Mouse (Mus musculus) brain, adult 2 months (tissue): Measurements from ENCODE around the gene Eef2k.

ENCODE experiments used
- DNase-seq: peaks from one replicate; pipeline ENCODE4 v3.0.0; 2011; ENCODE audit warnings: low read depth, low spot score

The Eef2k gene

DNA sequence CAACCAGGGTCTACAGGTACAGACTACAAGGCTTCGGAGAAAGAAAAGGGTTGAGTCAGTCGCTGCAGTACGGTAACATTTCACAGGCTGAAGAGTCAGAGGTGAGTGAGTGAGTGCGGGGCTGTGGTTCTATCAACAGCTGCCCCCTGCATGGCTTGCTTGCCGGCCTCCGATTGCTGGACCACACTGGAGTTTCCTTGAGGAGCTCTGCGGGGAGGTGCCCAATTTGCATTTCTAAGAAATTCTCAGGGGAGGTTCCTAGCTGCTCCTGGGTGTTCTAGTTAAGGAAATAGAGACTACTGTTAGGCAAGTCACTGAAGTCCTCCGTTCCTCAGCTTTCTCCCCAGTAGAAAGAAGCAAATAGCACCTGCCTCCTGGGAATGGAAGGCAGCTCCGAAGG lies 2.1 kb downstream of the Eef2k start:
- DNase-seq: no peak

DNA sequence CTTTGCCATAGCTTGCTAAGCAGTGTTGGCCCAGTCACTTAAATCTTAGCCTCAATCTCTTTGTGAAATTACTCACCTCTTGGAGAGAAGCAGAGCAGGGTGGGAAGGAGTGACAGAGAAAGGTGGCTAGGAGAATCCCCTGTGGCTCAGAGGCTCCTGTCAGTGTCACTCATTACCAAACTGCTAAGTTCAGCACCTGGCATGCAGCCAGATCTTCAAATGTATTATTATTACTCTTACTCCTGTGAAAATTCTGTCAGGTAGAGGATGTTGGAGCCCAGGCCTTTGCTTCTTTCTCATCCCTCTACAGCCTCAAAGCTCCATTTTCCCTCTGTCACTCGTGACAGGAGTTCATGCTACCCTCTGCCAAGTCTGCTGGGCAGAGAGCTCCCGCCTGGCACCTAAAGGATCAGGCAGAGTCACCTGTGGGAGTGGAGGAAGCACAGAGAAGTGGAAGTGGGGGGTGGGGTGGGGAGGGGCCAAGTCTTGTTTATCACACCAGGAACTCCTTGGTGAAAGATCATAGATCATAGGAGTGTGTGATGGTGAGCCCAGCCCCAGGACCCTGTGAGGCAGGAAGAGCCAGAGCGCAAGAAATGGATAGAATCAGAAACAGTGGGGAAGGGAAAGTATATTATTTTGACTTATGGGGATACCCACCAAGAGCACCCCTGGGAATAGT lies 6.3 kb downstream of the Eef2k start:
- no peak for DNase-seq

DNA sequence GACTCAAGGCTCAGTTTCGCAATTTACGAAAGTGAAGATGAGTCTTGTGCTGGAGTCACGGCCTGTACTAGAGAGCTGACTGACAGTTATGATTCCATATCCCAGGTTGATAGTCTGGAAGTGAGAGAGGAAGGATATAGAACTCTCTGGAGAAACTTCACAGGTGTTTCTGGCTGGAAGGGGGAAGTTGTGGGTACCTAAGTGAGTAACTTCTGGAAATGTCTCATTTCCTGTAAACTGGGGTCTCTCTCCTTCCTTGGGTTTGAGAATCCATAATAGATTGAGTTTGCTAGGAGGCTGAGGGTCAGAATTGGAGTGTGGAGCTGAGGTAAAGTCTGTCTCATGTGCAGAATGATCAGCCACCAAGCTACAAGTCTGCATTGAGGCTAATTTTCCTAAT lies 7.5 kb downstream of the Eef2k start:
- no peak for DNase-seq

DNA sequence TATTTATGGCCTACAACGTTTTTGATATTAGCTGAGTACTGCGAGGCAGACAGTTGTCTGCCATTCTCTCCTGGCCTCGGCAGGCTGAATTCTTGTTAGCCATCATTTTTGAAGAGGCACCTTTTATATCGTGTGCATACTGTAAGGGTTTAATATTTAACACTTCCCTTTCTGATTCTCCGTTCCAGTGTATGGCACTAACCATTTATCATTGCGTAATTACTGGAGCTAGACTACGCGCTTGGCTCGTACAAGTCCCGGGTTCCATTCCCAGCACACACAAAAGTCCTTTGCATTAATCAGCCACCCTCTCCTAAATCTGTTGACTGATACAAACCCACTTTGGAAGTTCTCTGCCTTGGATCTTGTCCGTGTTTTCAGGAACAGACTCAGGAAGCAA lies 17.2 kb downstream of the Eef2k start:
- DNase-seq: no peak

DNA sequence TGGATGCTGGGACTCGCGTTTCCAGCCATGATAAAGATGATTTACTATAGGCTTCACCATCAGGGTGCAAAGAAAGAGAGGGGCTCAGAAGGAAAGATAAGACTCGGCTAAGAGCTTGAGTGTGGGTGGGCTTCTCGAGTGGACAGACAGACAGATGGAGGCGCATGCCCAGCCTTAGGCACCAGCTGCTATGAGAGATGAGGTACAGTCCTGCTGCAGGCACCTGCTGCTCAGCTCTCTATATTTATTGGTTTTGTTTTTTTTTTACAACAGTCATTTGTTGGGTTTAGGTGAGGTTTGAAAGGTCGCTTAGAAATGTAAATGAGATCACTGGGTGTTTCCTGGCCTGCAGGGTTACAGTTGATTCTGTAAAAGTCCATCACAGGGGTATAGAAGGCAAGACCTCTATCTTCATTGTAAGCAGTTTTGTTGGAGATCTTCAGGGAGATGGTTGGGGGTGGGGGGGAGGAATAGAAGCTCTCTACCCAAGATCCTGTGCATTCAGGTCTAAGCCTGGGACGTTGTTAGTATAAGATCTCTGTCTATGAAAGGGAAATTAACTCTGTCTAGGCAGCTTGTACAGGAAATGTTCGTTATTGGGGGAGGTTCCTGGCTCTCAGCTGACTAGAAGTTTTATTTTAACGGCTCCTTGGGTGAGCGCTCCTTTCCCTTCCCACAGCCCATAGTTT lies 18.3 kb downstream of the Eef2k start:
- DNase-seq: no peak

DNA sequence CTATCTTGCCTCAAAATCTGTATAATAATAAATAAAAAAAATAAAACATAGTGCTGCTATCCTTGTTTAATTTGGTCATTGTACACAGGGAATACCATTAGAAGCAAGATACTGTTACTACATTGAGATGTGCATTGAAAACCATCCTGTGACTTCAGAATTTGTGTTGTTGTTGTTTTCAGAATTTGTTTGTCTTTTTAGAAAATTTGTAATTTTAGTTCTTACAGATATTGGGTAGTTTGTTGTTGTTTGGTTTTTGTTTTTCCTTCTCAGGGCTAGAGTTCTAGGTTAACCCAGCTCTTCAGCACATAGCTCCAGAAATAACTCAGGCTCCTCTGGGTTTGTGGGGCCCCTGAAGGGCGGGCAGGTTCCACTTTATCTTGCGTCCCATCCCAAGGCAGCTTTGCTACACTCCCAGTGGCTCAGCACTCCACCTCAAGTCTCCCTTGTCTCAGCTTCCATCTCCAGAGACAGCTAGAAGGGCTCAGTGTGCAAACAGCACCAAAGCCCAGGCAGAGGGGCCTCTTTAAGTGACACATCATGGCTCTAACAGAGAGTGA lies 18.9 kb downstream of the Eef2k start:
- no peak for DNase-seq

DNA sequence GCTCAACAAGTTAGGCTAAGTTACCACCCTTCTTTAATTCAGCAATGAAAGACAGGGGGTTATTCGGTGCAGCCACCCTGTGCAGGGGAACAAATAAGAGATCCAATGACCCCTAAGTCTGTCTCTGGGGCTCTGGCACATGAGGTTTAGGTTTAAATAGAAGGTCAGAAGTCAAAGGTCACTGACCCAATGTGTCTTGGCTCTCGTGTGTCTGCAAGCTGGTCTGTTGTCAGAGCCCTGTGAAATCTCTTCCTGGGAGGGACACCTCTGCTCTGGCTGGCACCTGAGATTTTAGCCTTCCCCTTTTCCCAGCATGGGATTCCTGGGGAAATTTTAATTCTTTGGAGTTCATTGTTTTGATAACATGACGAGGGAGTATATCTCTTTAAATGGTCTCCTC lies 19.6 kb downstream of the Eef2k start:
- no peak for DNase-seq

DNA sequence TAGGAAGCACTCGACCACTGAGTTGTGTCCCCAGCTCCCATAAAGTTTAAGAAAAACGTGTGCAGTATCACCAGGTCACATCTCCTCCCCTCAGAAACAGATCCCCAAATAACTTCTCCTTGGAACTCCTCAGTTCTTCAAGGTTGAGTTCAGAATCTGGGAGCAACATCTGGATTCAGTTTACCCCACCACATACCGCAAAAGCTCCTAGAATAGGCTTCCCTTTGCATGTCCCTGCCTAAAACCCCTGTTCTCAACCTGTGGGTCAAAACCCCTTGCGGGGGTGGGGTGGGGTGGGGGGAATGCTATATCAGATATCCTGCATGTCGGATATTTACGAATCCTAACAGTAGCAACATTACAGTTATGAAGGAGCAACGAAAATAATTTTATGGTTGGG lies 20.0 kb downstream of the Eef2k start:
- no peak for DNase-seq

DNA sequence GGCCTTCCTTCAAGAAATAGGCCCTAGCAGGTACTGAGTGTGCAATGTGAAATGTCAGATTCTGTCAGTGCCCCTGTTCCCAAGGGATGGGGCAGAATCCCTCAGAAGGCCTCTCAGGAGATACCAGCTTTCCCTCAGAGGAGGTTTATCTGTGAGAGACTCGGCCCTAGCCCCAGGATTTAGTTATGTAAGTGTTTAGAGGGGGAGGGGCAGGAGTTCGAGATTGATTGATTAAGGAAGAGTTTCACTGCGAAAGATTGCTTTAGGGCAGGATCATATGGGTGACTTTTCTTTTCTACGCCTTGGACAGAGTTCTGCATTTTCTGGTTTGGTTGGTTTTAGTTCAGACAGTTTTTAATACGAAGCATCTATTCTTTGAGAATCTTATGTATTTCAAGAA lies 20.8 kb downstream of the Eef2k start:
- peak; percentile 42 for DNase-seq

DNA sequence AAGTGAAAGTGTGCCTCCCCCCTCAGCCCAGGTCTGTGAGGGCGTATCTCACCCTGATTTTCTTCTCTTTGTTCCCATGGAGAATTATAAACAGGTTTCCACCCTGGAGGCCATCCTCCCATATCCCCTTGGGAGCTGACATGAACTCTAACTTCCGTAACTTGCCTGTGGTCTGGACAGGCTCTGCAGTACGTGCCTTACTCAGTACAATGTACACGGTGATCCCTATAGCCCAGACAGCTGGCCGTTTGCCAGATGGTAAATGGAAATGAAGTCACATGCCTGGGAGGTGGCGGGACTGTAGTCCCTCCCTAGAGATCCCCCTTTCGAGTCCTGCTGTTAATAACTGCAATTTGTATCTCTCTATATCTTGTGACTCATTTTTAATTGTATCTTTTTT lies 22.5 kb downstream of the Eef2k start:
- DNase-seq: peak; percentile 54

DNA sequence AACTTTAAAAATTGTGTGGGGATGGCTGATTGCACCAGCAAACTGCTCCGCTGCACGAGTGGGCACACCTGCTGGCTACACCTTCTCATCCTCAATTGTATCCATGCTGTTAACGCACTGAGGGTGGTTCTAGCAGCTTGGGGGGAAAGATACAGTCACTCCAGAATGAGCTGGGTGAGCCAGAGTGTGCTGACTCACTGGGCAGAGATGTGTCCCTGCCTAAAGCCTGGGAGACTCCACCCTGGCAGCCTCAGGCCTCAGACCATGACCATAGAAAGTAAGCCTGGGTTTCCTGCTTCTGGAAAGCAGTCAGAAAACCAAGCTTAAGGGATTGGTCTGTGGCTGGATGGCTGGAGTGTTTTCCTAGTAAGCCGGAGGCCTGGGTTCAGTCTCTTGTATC lies 23.2 kb downstream of the Eef2k start:
- peak; percentile 69 for DNase-seq

DNA sequence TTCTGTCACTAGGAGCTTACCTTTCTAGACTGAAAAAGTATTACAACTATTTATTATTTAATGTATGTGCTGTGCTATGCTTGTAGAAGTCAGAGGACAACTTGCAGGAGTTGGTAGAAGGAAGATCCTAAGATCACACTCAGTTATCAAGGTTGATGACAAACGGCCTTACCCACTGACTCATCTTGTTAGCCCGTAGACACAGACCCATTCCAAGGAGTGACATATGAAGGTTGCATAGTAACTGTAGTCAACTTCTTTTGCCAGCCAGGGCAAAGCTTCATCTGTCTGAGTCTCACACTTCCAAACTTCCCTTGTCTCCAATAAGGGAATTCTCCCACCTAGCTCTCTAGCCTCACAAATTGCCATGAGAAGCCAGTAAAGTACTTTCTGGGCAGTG lies 24.1 kb downstream of the Eef2k start:
- DNase-seq: no peak

DNA sequence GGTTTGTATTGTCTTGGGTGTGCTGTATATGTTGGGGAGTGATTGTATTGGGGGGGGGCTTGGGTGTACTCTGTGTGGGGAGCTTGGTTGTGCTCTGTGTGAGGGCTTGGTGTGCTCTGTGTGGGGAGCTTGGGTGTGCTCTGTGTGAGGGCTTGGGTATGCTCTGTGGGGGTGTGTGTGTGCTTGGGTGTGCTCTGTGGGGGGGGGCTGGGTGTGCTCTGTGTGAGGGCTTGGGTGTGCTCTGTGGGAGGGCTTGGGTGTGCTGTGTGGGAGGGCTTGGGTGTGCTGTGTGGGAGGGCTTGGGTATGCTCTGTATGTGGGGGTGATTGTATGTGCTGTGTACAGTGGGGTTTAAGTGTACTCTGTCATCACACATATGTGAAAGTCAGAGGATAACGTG lies 25.1 kb downstream of the Eef2k start:
- no peak for DNase-seq

DNA sequence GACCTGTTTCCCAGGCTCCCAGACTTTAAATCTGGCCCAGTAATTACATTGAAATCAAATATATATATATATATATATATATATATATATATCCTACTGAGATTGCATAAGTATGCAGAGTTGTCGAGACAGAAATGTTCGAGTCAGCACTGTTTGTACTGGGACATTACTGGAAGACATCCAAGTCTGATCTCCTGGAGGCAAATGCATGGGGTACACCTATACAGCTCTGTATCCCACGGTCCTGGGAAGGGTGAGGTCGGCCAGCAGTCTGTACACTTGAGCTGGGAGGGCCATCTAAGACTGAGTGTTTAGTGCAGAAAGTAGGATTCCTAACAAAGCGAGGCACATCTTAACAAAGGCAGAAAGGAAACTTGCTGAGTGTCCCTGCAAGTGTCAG lies 27.3 kb downstream of the Eef2k start:
- peak; percentile 62 for DNase-seq

DNA sequence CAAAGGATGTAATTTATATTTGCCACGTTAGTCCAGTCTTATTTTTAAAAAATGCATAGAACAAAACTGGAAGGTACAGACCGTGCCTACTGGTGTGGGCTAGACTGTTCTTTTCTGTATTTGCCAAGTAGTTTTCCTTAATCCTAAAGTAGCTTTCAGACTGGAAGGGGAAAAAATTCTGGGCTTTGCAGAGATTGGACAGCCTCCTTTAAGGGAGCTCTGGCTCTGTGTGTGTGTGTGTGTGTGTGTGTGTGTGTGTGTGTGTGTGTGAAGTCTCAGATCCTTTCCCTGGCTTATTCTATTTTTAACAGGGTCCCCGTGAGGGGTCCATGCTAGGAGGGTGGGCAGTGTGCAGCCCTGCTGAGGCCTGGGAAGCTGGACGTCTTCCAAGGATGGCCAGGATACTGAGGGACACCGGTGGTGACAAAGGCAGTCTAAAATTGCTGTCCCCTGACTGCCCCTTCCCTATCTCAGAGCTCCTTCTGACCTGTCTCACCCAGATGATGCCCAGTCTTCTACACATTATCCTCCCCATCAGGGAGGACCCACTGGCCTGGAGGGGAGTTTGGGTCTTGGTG lies 27.9 kb downstream of the Eef2k start:
- peak; percentile 48 for DNase-seq

DNA sequence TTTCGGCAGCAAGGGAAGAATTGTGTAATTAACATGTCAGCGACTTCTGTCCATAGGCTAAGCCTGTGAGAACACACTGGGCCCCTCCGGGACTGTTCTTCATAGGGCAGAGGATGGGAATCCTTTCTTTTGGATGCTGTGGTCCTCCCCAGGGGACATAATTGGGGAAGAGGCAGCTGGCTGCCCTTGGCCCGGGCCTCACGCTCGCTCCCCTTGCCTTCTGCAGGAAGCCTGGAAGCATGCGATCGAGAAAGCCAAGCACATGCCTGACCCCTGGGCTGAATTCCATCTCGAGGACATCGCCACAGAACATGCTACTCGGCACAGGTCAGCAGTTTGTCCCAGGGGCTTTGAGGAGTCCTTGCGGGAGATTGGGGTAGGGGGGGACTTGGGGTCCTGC lies 30.5 kb downstream of the Eef2k start:
- no peak for DNase-seq

DNA sequence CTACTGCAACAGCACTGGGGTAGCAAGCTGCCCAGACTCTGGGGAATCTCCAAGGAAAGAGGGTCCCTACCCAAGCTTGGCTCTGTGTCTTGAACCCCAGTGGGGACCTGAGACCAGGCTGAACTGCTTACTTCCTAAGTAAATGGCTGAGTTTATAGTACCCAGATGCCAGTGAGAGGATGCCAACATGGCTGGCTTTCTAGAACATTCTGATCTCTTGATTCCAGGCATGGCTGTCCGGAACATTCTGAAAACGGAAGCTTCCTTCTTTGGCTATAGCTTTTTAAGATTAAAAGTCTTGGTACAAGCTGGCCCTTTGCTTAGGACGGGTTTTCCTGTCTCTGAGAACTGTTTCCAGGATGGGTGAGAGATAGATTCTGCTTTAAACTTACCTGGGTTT lies 31.4 kb downstream of the Eef2k start:
- no peak for DNase-seq

DNA sequence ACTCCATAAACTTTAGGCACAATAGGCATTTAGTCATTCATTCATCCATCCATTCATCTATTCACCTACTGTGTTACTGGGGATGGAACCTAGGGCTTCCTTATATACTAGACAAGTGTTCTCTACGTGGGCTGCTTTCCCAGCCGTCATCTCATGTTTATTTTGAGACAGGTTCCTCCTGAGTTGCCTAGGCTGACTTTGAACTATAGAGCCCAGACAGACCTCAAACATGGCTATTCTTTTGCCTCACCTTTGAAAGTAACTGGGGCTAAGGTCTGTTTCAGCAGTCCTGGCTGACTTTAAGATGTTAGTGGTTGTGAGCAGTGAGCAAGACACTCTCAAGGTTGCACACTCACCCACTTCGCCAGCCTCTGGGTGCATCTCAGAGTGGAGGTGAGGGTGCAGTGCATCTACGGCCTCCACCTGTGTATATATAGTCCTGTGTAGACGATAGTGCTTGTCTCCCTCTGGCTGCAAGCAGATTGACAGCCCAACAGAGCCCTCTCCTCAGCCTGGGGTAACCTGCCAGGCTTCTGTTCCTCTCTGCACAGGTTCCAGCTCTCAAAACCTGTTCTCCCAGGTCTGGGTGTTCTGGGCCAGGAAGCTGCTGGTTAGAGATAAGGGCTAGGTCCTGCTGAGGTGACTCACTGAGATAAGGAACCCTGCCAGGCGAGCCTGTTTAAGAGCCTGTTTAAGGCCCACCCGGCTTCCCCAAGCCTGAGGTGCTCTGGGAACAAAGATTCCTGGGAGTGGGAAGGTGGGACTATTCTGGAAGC lies 32.3 kb downstream of the Eef2k start:
- DNase-seq: no peak

DNA sequence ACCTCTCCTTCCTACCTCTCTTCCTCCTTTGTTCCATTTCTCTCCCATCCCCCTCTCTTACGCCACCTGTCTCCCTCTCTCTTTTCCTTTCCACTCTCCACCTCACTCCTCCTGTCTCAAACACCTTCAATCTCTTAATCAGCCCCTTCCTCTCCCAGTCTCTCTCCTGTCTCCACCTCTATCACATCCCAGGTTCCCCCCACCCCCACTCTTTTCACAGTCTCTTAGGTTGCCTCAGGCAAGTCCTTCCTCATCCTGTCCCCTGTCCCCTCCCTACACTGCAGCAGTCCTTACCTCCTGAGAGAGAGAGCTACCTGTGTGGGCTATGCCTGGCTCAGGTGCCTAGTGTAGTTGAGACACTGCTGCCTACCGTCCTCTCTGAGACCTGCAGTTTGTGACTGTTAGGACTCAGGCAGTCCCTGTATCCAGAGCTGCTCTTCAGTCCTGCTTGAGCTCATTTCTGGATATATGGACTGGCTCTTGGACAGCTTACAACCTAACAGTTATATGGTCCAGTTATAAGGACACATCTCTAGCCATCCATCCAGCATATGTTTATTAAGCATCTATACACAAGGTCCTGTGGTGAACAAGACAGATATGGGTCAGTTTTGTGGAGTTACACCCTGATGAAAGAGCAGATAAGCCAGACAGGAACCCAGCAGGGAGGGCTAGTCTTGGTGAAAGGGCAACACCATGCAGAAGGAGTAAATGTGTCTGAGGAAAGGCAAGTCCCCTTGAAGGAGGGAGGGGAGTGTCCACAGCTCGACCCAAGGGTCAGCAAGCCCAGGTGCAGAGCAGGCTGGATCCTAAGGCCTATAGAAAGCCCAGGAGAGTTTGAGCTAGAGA lies 33.1 kb downstream of the Eef2k start:
- DNase-seq: no peak

DNA sequence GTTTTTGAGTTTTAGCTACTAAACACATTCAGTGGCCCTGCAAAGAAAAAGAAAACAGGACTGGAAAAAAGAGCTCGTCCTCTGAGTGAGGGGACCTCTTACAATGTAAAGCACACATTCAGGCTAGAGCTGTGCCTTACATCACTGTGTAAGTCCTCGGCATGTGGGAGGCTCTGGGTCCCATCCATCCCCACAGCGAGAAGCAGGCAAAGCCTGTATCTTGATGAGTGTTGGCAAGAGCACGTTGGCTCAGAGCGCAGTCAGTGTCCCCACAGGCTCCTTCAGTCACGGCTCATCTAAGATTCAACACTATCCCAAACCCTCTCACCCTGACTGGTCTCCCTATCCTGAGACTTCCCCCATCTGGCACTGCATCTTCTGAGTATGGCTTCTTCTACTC lies 35.6 kb downstream of the Eef2k start:
- peak; percentile 85 for DNase-seq

DNA sequence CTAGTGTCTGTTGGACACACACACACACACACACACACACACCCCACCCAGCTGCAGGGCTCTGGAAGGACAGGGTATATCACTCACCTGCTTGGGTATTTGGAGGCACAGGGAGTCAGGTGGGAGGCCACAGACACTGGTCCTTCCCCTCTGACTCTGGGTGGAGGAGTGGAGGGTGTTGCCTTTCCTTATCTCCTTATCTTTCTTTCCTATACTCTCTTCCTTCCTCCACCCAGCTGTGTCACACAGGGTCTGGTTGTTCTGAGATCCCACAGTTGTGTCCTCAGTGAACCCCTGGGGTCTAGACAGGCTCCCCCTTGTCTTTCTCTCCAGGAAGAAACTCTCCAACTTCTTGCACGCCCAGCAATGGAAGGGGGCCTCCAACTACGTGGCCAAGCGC lies 37.3 kb downstream of the Eef2k start:
- DNase-seq: no peak
